Mouse (Mus musculus): ENCODE measurements around the gene Atp13a2.

DNA sequence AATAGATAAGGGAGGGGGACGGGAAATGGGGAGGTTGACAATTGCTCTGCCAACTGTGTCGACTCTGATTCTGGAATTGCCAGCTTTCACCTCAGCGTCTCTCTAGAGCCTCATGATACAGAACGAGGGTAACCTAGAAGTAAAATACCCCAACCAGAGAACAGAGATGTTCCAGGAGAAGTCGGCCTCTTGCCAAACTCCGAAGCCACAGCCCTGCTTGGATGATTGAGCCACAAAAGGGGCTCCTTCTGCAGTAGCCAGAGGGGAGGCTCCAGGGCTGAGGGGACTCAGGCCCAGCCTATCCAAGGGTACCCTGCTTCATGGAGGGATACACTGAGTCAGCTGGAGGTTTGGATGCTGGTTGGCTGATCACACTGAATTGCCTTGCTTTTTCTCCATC is 28.4 kb upstream of the Atp13a2 start:
- no peak for TF ChIP-seq EP300 (IDR thresholded peaks at IDR 0.05; ENCODE audit: low read depth)
- no peak for TF ChIP-seq CTCF (IDR thresholded peaks at IDR 0.05; ENCODE audit: low read depth)
